Mouse (Mus musculus): ENCODE measurements around the gene Mapk6.
"Not testable (repeated sequence)": the region's sequence is repeated elsewhere in the genome, so short reads cannot be mapped to it uniquely, and the experiment has no call there.

The Mapk6 gene

GRCm38 (mm10) chr9:75409852-75410378, at the start of gene Mapk6:
TSS of gene Mapk6 (minus strand) at chr9:75410005.
- peak; percentile 95 for DNase-seq (ENCODE audit: extremely low spot score)

GRCm38 (mm10) chr9:75455684-75456083, 45.9 kb upstream of the Mapk6 start:
- no peak for DNase-seq (ENCODE audit: extremely low spot score)

- no peak for DNase-seq (ENCODE audit: extremely low spot score)
Observed at GRCm38 (mm10) chr9:75453994-75454393, 44.2 kb upstream of the Mapk6 start.

- DNase-seq (ENCODE audit: extremely low spot score): no peak
Observed at GRCm38 (mm10) chr9:75448021-75448420, 38.2 kb upstream of the Mapk6 start.

- not testable (repeated sequence) for DNase-seq (ENCODE audit: extremely low spot score)
Observed at GRCm38 (mm10) chr9:75446574-75446973, 36.8 kb upstream of the Mapk6 start.

GRCm38 (mm10) chr9:75444981-75445380, 35.2 kb upstream of the Mapk6 start:
- DNase-seq (ENCODE audit: extremely low spot score): no peak

- no peak for DNase-seq (ENCODE audit: extremely low spot score)
Observed at GRCm38 (mm10) chr9:75441691-75442131, 31.9 kb upstream of the Mapk6 start.

GRCm38 (mm10) chr9:75440796-75441666, 31.2 kb upstream of the Mapk6 start, which contains the start of gene Leo1:
TSS of gene Leo1 (plus strand) at chr9:75441524.
- peak; percentile 90 for DNase-seq (ENCODE audit: extremely low spot score)

- peak; percentile 59 for DNase-seq (ENCODE audit: extremely low spot score)
Observed at GRCm38 (mm10) chr9:75437653-75438385, 28.0 kb upstream of the Mapk6 start.

GRCm38 (mm10) chr9:75435918-75436317, 26.1 kb upstream of the Mapk6 start:
- DNase-seq (ENCODE audit: extremely low spot score): peak; percentile 85

- no peak for DNase-seq (ENCODE audit: extremely low spot score)
Observed at GRCm38 (mm10) chr9:75435291-75435690, 25.5 kb upstream of the Mapk6 start.

GRCm38 (mm10) chr9:75434872-75435271, 25.1 kb upstream of the Mapk6 start:
- DNase-seq (ENCODE audit: extremely low spot score): no peak

- peak; percentile 39 for DNase-seq (ENCODE audit: extremely low spot score)
Observed at GRCm38 (mm10) chr9:75434172-75434793, 24.5 kb upstream of the Mapk6 start.

GRCm38 (mm10) chr9:75432694-75433093, 22.9 kb upstream of the Mapk6 start:
- DNase-seq (ENCODE audit: extremely low spot score): no peak

GRCm38 (mm10) chr9:75430822-75431621, 21.2 kb upstream of the Mapk6 start:
- no peak for DNase-seq (ENCODE audit: extremely low spot score)

GRCm38 (mm10) chr9:75429657-75430056, 19.9 kb upstream of the Mapk6 start:
- no peak for DNase-seq (ENCODE audit: extremely low spot score)

- no peak for DNase-seq (ENCODE audit: extremely low spot score)
Observed at GRCm38 (mm10) chr9:75429040-75429439, 19.2 kb upstream of the Mapk6 start.

GRCm38 (mm10) chr9:75428274-75428600, 18.4 kb upstream of the Mapk6 start:
- no peak for DNase-seq (ENCODE audit: extremely low spot score)

- no peak for DNase-seq (ENCODE audit: extremely low spot score)
Observed at GRCm38 (mm10) chr9:75427366-75428273, 17.8 kb upstream of the Mapk6 start.

GRCm38 (mm10) chr9:75425796-75426391, 16.1 kb upstream of the Mapk6 start:
- no peak for DNase-seq (ENCODE audit: extremely low spot score)

Data from embryo, embryonic 9.5 days (tissue).